Mouse (Mus musculus): ENCODE measurements around the gene March4.

DNA sequence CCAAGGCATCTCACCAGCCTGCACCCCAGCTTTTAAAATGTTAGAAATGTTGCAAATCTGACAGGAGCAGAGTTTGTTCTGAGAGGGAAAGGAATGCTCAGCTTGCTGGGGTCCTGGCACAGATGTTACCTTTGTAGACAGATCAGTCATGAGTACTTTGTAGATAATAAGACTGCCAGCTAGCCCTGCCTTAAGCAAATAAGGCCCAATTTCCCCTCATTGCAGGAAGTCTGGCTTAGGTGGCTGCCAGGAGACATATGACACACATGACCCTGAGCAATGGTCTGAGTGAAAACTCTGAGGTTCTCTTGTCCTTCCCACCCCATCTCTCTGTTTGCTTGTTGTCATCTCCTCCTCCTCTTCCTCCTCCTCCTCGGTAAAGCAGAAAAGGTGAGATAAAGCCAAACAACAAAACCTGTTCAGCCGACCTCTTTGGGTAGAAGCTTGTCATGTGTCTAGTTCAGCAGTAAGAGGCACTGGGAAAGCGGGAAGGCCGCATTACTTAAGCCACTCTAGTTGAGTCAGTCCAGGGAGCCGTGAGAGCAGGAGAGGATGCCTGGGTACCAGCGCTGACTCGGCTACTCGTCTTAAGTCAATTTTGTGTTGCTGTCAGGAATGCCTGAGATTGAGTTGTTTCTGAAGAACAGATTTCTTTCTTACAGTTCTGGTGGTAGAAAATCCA lies 136.9 kb downstream of the March4 start:
- no peak for TF ChIP-seq HCFC1 (IDR thresholded peaks at IDR 0.05; ENCODE audit: borderline replicate concordance, insufficient read depth, low read length)
- TF ChIP-seq ZC3H11A (IDR thresholded peaks at IDR 0.05; ENCODE audit: borderline replicate concordance, low read depth, low read length) = no peak
- no peak for TF ChIP-seq MAFK (IDR thresholded peaks at IDR 0.05; ENCODE audit: insufficient read depth, low read depth, low read length)
- TF ChIP-seq ZNF384 (IDR thresholded peaks at IDR 0.05; ENCODE audit: low read depth, low read length) = no peak
